Mouse (Mus musculus) forebrain, embryonic 12.5 days (tissue): Measurements from ENCODE around the gene Gm4303. TPM values are rescaled to one million over a fixed set of nuclear protein-coding genes. Genes with fewer than 3 reads are reported as not detected.
"Not testable (repeated sequence)": the region's sequence is repeated elsewhere in the genome, so short reads cannot be mapped to it uniquely, and the experiment has no call there.

ENCODE experiments used
- ATAC-seq: fragments of 200-750 bp; cut with Nextera tagmentation; 2 replicates; pipeline ENCODE4 v1.8.0; 2017; ENCODE audit warnings: moderate TSS enrichment; ENCODE audit not compliant: low FRiP score
- H3K27ac ChIP-seq: fragments of 300-500 bp; sonication (generic); 2 replicates; pipeline ENCODE4 v1.5.1; 2016; ENCODE audit warnings: mild to moderate bottlenecking
- H3K27me3 ChIP-seq: fragments of 300-500 bp; sonication (generic); 2 replicates; pipeline ENCODE4 v1.6.1; 2016; ENCODE audit warnings: mild to moderate bottlenecking
- H3K36me3 ChIP-seq: fragments of 300-500 bp; sonication (generic); replicated peaks from 2 replicates; pipeline ENCODE4 v1.6.1; 2016; ENCODE audit warnings: mild to moderate bottlenecking
- H3K4me1 ChIP-seq: fragments of 300-500 bp; sonication (generic); 2 replicates; pipeline ENCODE4 v1.6.1; 2016
- H3K4me2 ChIP-seq: fragments of 300-500 bp; sonication (generic); 2 replicates; pipeline ENCODE4 v1.6.1; 2016; ENCODE audit warnings: mild to moderate bottlenecking, moderate library complexity
- H3K4me3 ChIP-seq: fragments of 300-500 bp; sonication (generic); replicated peaks from 2 replicates; pipeline ENCODE4 v1.5.1; 2016; ENCODE audit warnings: mild to moderate bottlenecking
- H3K9ac ChIP-seq: fragments of 300-500 bp; sonication (generic); 2 replicates; pipeline ENCODE4 v1.6.1; 2016; ENCODE audit warnings: mild to moderate bottlenecking
- H3K9me3 ChIP-seq: fragments of 300-500 bp; sonication (generic); 2 replicates; pipeline ENCODE4 v1.6.1; 2016
- WGBS: fragments of 180-500 bp; shearing (Covaris S2); methylation state at CpG from one replicate; pipeline ENCODE4 v1.1.7; 2016; 5-methylcytosine and 5-hydroxymethylcytosine counted together
- polyA plus RNA-seq: library from polyadenylated mRNA; unstranded; fragments of >200 nt; fragmentation: Nextera tagmentation; extraction: Ambion mirVana; gene quantifications from 2 replicates; pipeline ENCODE4 v1.2.1, GENCODE M21; 2016

The Gm4303 gene
- polyA plus RNA-seq, result not detected in 2 replicates

GRCm38 (mm10) chr10:100345672-100346071 lies at the start of gene Gm4303:
TSS of gene Gm4303 (plus strand) at chr10:100345972.
- H3K27ac ChIP-seq, ATAC-seq, H3K4me2 ChIP-seq, H3K9ac ChIP-seq, H3K27me3 ChIP-seq, H3K36me3 ChIP-seq, H3K4me1 ChIP-seq, H3K4me3 ChIP-seq, H3K9me3 ChIP-seq: not testable (repeated sequence)
- no CpG with 5 or more reads among the region's 3 CpGs for WGBS

GRCm38 (mm10) chr10:100296105-100296504 lies 49.7 kb upstream of the Gm4303 start:
- Histone ChIP-seq H3K9ac (no peak overlapping the region), H3K4me1 (no peaks in the 10 kb centered on the region), H3K4me3 (no peak overlapping the region), H3K36me3 (no peaks in the 10 kb centered on the region), H3K9me3 (no peaks in the 10 kb centered on the region), H3K4me2 (no peak overlapping the region), H3K27me3 (no peaks in the 10 kb centered on the region), H3K27ac (no peak overlapping the region)
- ATAC-seq, result no peak
- WGBS, result 87% methylated on average over 2 of the region's 2 CpGs

- not testable (repeated sequence) for H3K4me3 ChIP-seq, H3K4me2 ChIP-seq, H3K27me3 ChIP-seq, H3K36me3 ChIP-seq, H3K4me1 ChIP-seq, ATAC-seq, H3K27ac ChIP-seq, H3K9ac ChIP-seq, H3K9me3 ChIP-seq
These were observed 45.7 kb upstream of the Gm4303 start for GRCm38 (mm10) chr10:100300106-100300505.

GRCm38 (mm10) chr10:100335376-100335775 lies 10.4 kb upstream of the Gm4303 start, which contains the start of gene Gm4301:
TSS of gene Gm4301 (plus strand) at chr10:100335676.
- H3K9ac ChIP-seq, H3K36me3 ChIP-seq, H3K27me3 ChIP-seq, H3K9me3 ChIP-seq, H3K4me3 ChIP-seq, H3K27ac ChIP-seq, ATAC-seq, H3K4me2 ChIP-seq, H3K4me1 ChIP-seq: not testable (repeated sequence)
- WGBS, result no CpG with 5 or more reads among the region's 2 CpGs

- H3K4me2 ChIP-seq, H3K36me3 ChIP-seq, H3K4me1 ChIP-seq, H3K9me3 ChIP-seq, H3K27me3 ChIP-seq, ATAC-seq, H3K9ac ChIP-seq, H3K4me3 ChIP-seq, H3K27ac ChIP-seq: not testable (repeated sequence)
- no CpG with 5 or more reads among the region's 3 CpGs for WGBS
These were observed 5.2 kb upstream of the Gm4303 start, which contains the start of gene Gm4302 for GRCm38 (mm10) chr10:100340536-100340935. TSS of gene Gm4302 (plus strand) at chr10:100340836.

GRCm38 (mm10) chr10:100350793-100351192 lies 5.0 kb downstream of the Gm4303 start, which contains the start of gene Gm4305:
TSS of gene Gm4305 (plus strand) at chr10:100351093.
- H3K27ac ChIP-seq, H3K27me3 ChIP-seq, ATAC-seq, H3K4me2 ChIP-seq, H3K9me3 ChIP-seq, H3K4me3 ChIP-seq, H3K9ac ChIP-seq, H3K36me3 ChIP-seq, H3K4me1 ChIP-seq: not testable (repeated sequence)
- no CpG with 5 or more reads among the region's 3 CpGs for WGBS

GRCm38 (mm10) chr10:100356841-100357240 lies 11.1 kb downstream of the Gm4303 start:
- H3K4me3 ChIP-seq, H3K27me3 ChIP-seq, H3K9ac ChIP-seq, ATAC-seq, H3K4me1 ChIP-seq, H3K9me3 ChIP-seq, H3K36me3 ChIP-seq, H3K27ac ChIP-seq, H3K4me2 ChIP-seq: not testable (repeated sequence)
- WGBS, result 78% methylated on average over 2 of the region's 2 CpGs

GRCm38 (mm10) chr10:100361038-100361437 lies 15.3 kb downstream of the Gm4303 start, which contains the start of gene Gm4307:
TSS of gene Gm4307 (plus strand) at chr10:100361338.
- H3K4me3 ChIP-seq, H3K36me3 ChIP-seq, H3K9me3 ChIP-seq, H3K27ac ChIP-seq, H3K9ac ChIP-seq, H3K4me1 ChIP-seq, H3K4me2 ChIP-seq, ATAC-seq, H3K27me3 ChIP-seq: not testable (repeated sequence)
- no CpG with 5 or more reads among the region's 3 CpGs for WGBS

GRCm38 (mm10) chr10:100382460-100382859 lies 36.7 kb downstream of the Gm4303 start, which contains the start of gene Gm4312:
TSS of gene Gm4312 (minus strand) at chr10:100382560.
- not testable (repeated sequence) for H3K9ac ChIP-seq, ATAC-seq, H3K4me1 ChIP-seq, H3K27ac ChIP-seq, H3K4me3 ChIP-seq, H3K36me3 ChIP-seq, H3K4me2 ChIP-seq, H3K27me3 ChIP-seq, H3K9me3 ChIP-seq
- WGBS, result no CpG with 5 or more reads among the region's 2 CpGs

Other genes with a start within 250 kb of the Gm4303 start
- gene Gm4301, start 10.3 kb upstream of the Gm4303 start, polyA plus RNA-seq, result not detected in 2 replicates
- gene Gm4302, start 5.1 kb upstream of the Gm4303 start, polyA plus RNA-seq, result not detected in 2 replicates
- gene Gm4305, start 5.1 kb downstream of the Gm4303 start, polyA plus RNA-seq, result not detected in 2 replicates
- gene Gm4307, start 15.4 kb downstream of the Gm4303 start, polyA plus RNA-seq, result not detected in 2 replicates
- gene Gm4312, start 36.6 kb downstream of the Gm4303 start, polyA plus RNA-seq, result not detected in 2 replicates
- 20.0 and 20.5 TPM in 2 replicates for gene Tmtc3, start 141.4 kb downstream of the Gm4303 start, polyA plus RNA-seq
- gene Cep290, start 141.6 kb downstream of the Gm4303 start, polyA plus RNA-seq, result 8.5 and 9.3 TPM in 2 replicates
- gene 4930430F08Rik, start 244.5 kb downstream of the Gm4303 start, polyA plus RNA-seq, result 11.4 and 11.9 TPM in 2 replicates
- not detected in 2 replicates for gene 1700017N19Rik, start 244.5 kb downstream of the Gm4303 start, polyA plus RNA-seq